Comparison of ENCODE assay signal across 11 mouse cellular contexts in genomic region chr7:58677111-58677805, GRCm38 (mm10). TPM values are rescaled to one million over a fixed set of nuclear protein-coding genes. Genes with fewer than 3 reads are reported as not detected.
DNase-seq lines count a peak whose midpoint lies in the region; ATAC-seq and TF ChIP-seq lines count a peak whose summit lies in the region.
"Had no signal": no experiment of that assay in that cellular context is flagged by ENCODE, and none has a peak within 500 bp of the region (broad histone marks: within the 10 kb centered on the region; RNA-seq: fewer than 3 reads in every experiment).

No protein-coding gene starts in this region.

- ATAC-seq in embryonic facial prominence, embryonic 14.5 days (ENCODE audit: low read depth), result no peak
- ATAC-seq in liver, postnatal 0 days, result peak; percentile 23; the same call in 1 of the 2 replicates
- no peak for ATAC-seq in kidney, embryonic 15.5 days (replicated peaks; ENCODE audit: low FRiP score)
- no peak for ATAC-seq in intestine, embryonic 15.5 days

- H3K27me3 ChIP-seq in embryonic facial prominence, embryonic 14.5 days (replicated peaks; ENCODE audit: control insufficient read depth, insufficient read depth, low read length), result no peaks in the 10 kb centered on the region
- H3K27me3 ChIP-seq in embryonic facial prominence, embryonic 10.5 days (replicated peaks; ENCODE audit: low read depth, poor library complexity, severe bottlenecking), result no peaks in the 10 kb centered on the region
- H3K27me3 ChIP-seq in liver, postnatal 0 days (ENCODE audit: insufficient read depth, low read length), result no peaks in the 10 kb centered on the region
- no peaks in the 10 kb centered on the region for H3K27me3 ChIP-seq in kidney, embryonic 15.5 days
- H3K27me3 ChIP-seq in intestine, embryonic 15.5 days (replicated peaks), result no peaks in the 10 kb centered on the region

- 56% methylated on average over 5 of the region's 5 CpGs for WGBS in embryonic facial prominence, embryonic 14.5 days
- WGBS in embryonic facial prominence, embryonic 10.5 days, result 66% methylated on average over 5 of the region's 5 CpGs
- 15% methylated on average over 5 of the region's 5 CpGs for WGBS in liver, postnatal 0 days (ENCODE audit: insufficient replicate concordance)
- 53% methylated on average over 5 of the region's 5 CpGs for WGBS in kidney, embryonic 15.5 days
- 51% methylated on average over 5 of the region's 5 CpGs for WGBS in intestine, embryonic 15.5 days

- no peak overlapping the region for H3K9ac ChIP-seq in embryonic facial prominence, embryonic 14.5 days (ENCODE audit: low read depth, low read length)
- no peak overlapping the region for H3K9ac ChIP-seq in liver, postnatal 0 days (replicated peaks)
- H3K9ac ChIP-seq in kidney, embryonic 15.5 days, result no peak overlapping the region
- no peak overlapping the region for H3K9ac ChIP-seq in intestine, embryonic 15.5 days

- DNase-seq in embryonic facial prominence, embryonic 14.5 days (ENCODE audit: low spot score), result peak; percentile 18
- no peak for DNase-seq in embryonic facial prominence, embryonic 10.5 days (ENCODE audit: low spot score)
- peak; percentile 14 for DNase-seq in liver, postnatal 0 days
- DNase-seq in thymus, postnatal 0 days (ENCODE audit: low spot score), result peak; percentile 73
- no peak for DNase-seq in layer of hippocampus, adult 18-20 months (ENCODE audit: low spot score in 2 of 2)
- DNase-seq: B cell, adult 2 months; cerebellum, adult 9-11 months; kidney, postnatal 10 days had no signal

- H3K27ac ChIP-seq in embryonic facial prominence, embryonic 14.5 days (replicated peaks; ENCODE audit: low read depth, low read length), result no peak overlapping the region
- no peak overlapping the region for H3K27ac ChIP-seq in embryonic facial prominence, embryonic 10.5 days (replicated peaks)
- peak overlapping the region; percentile 92 for H3K27ac ChIP-seq in embryonic fibroblast, embryonic 13.5 days (ENCODE audit: insufficient read depth, low read length)
- H3K27ac ChIP-seq in liver, postnatal 0 days (ENCODE audit: low read depth), result 0 out of 2 replicates have a peak overlapping the region, but pooled peaks have one; percentile 12
- H3K27ac ChIP-seq in kidney, embryonic 15.5 days, result no peak overlapping the region
- no peak overlapping the region for H3K27ac ChIP-seq in intestine, embryonic 15.5 days

- no peak for TF ChIP-seq POLR2A in embryonic fibroblast, embryonic 13.5 days (IDR thresholded peaks at IDR 0.05; ENCODE audit: low read depth, low read length)

- no peaks in the 10 kb centered on the region for H3K9me3 ChIP-seq in embryonic facial prominence, embryonic 14.5 days (ENCODE audit: control insufficient read depth, low read length)
- no peaks in the 10 kb centered on the region for H3K9me3 ChIP-seq in embryonic facial prominence, embryonic 10.5 days
- no peaks in the 10 kb centered on the region for H3K9me3 ChIP-seq in liver, postnatal 0 days (ENCODE audit: low read length)
- H3K9me3 ChIP-seq in kidney, embryonic 15.5 days (replicated peaks), result no peaks in the 10 kb centered on the region
- no peaks in the 10 kb centered on the region for H3K9me3 ChIP-seq in intestine, embryonic 15.5 days

- H3K4me3 ChIP-seq in embryonic facial prominence, embryonic 14.5 days (ENCODE audit: low read depth, low read length), result no peak overlapping the region
- no peak overlapping the region for H3K4me3 ChIP-seq in embryonic facial prominence, embryonic 10.5 days
- no peak overlapping the region for H3K4me3 ChIP-seq in embryonic fibroblast, embryonic 13.5 days (ENCODE audit: insufficient read depth, low read length)
- no peak overlapping the region for H3K4me3 ChIP-seq in liver, postnatal 0 days (ENCODE audit: low read depth, low read length)
- H3K4me3 ChIP-seq in kidney, embryonic 15.5 days (replicated peaks), result no peak overlapping the region
- H3K4me3 ChIP-seq in intestine, embryonic 15.5 days (replicated peaks), result no peak overlapping the region

- no peaks in the 10 kb centered on the region for H3K4me1 ChIP-seq in embryonic facial prominence, embryonic 14.5 days (ENCODE audit: control insufficient read depth, insufficient read depth, low read length)
- 0 out of 2 replicates have a peak, but pooled peaks cover 3% of the 10 kb centered on the region for H3K4me1 ChIP-seq in embryonic facial prominence, embryonic 10.5 days
- H3K4me1 ChIP-seq in embryonic fibroblast, embryonic 13.5 days (ENCODE audit: control insufficient read depth, insufficient read depth, low read length), result peaks cover 5% of the 10 kb centered on the region; the same call in 1 of the 2 replicates
- 0 out of 2 replicates have a peak, but pooled peaks cover 3% of the 10 kb centered on the region for H3K4me1 ChIP-seq in liver, postnatal 0 days (ENCODE audit: insufficient read depth)
- H3K4me1 ChIP-seq in kidney, embryonic 15.5 days, result no peaks in the 10 kb centered on the region
- no peaks in the 10 kb centered on the region for H3K4me1 ChIP-seq in intestine, embryonic 15.5 days (replicated peaks)

- no peaks in the 10 kb centered on the region for H3K36me3 ChIP-seq in embryonic facial prominence, embryonic 14.5 days (ENCODE audit: control insufficient read depth, insufficient read depth, low read length)
- no peaks in the 10 kb centered on the region; the same call in 1 of the 2 replicates for H3K36me3 ChIP-seq in embryonic facial prominence, embryonic 10.5 days (replicated peaks)
- no peaks in the 10 kb centered on the region for H3K36me3 ChIP-seq in liver, postnatal 0 days (replicated peaks; ENCODE audit: insufficient read depth, low read length)
- no peaks in the 10 kb centered on the region for H3K36me3 ChIP-seq in kidney, embryonic 15.5 days
- no peaks in the 10 kb centered on the region for H3K36me3 ChIP-seq in intestine, embryonic 15.5 days

- no peak for TF ChIP-seq EP300 in liver, postnatal 0 days (IDR thresholded peaks at IDR 0.05; ENCODE audit: low read depth)

- TF ChIP-seq CTCF in embryonic fibroblast, embryonic 13.5 days (IDR thresholded peaks at IDR 0.05; ENCODE audit: borderline replicate concordance, insufficient read depth, low read length), result no peak
- TF ChIP-seq CTCF in liver, postnatal 0 days (IDR thresholded peaks at IDR 0.05; ENCODE audit: low read depth), result peak; percentile 24; the same call in 1 of the 2 replicates

- no peak overlapping the region for H3K4me2 ChIP-seq in embryonic facial prominence, embryonic 14.5 days (ENCODE audit: low read depth, low read length)
- H3K4me2 ChIP-seq in liver, postnatal 0 days (ENCODE audit: low read depth, low read length), result peak overlapping the region; percentile 40
- H3K4me2 ChIP-seq in kidney, embryonic 15.5 days, result no peak overlapping the region
- no peak overlapping the region for H3K4me2 ChIP-seq in intestine, embryonic 15.5 days (replicated peaks)

RNA-seq across cellular contexts. Expression of gene Atp10a, which starts 21.3 kb away (rescaled TPM):
- polyA plus RNA-seq in embryonic facial prominence, embryonic 14.5 days (2014; fragmentation: Nextera tagmentation; extraction: Ambion mirVana), result 3.2 and 5.0 TPM in 2 replicates
- polyA plus RNA-seq in embryonic facial prominence, embryonic 10.5 days (2016; fragmentation: Nextera tagmentation; extraction: Ambion mirVana), result 2.2 and 2.8 TPM in 2 replicates
- 16.5 and 17.2 TPM in 2 replicates for polyA plus RNA-seq in embryonic fibroblast, embryonic 13.5 days (2011; ENCODE audit: insufficient read length, low read depth, missing spikeins)
- 0.20 and 0.25 TPM in 2 replicates for polyA plus RNA-seq in liver, postnatal 0 days (2015; fragmentation: Nextera tagmentation; extraction: Ambion mirVana)
- 11.7 and 12.6 TPM in 2 replicates for polyA plus RNA-seq in thymus, postnatal 0 days (2015; fragmentation: Nextera tagmentation; extraction: Ambion mirVana)
- 4.1 and 4.3 TPM in 2 replicates for polyA plus RNA-seq in kidney, embryonic 15.5 days (2015; fragmentation: Nextera tagmentation; extraction: Ambion mirVana)
- total RNA-seq in layer of hippocampus, adult 18-20 months (2021), result 1 to 10 TPM; 6.0 to 7.2 TPM
- 2.9 TPM in 2 replicates for polyA plus RNA-seq in intestine, embryonic 15.5 days (2015; fragmentation: Nextera tagmentation; extraction: Ambion mirVana)

Comparison
In these comparisons a context has a peak if more than half of its experiments do, and no peak if none do; other contexts are left out.
1. DNase-seq: peak in embryonic facial prominence, embryonic 14.5 days (single experiment), liver, postnatal 0 days (single experiment) and thymus, postnatal 0 days (single experiment); none in embryonic facial prominence, embryonic 10.5 days (single experiment) and layer of hippocampus, adult 18-20 months (0 of 2).
2. H3K27ac ChIP-seq: peak in embryonic fibroblast, embryonic 13.5 days (single experiment) and liver, postnatal 0 days (single experiment); none in embryonic facial prominence, embryonic 14.5 days (single experiment), embryonic facial prominence, embryonic 10.5 days (single experiment), kidney, embryonic 15.5 days (single experiment) and intestine, embryonic 15.5 days (single experiment).